Mouse (Mus musculus): ENCODE results near the gene Bach2.

Gene Bach2

GRCm38 (mm10) chr4:32569995-32570938 is 331.7 kb downstream of the Bach2 start:
- DNase-seq (ENCODE audit: low spot score): no peak

GRCm38 (mm10) chr4:32570939-32571317 is 332.3 kb downstream of the Bach2 start:
- DNase-seq (ENCODE audit: low spot score): no peak

GRCm38 (mm10) chr4:32571441-32571840 is 332.8 kb downstream of the Bach2 start:
- DNase-seq (ENCODE audit: low spot score): no peak

GRCm38 (mm10) chr4:32572118-32572517 is 333.5 kb downstream of the Bach2 start:
- DNase-seq (ENCODE audit: low spot score): peak; percentile 15

- no peak for DNase-seq (ENCODE audit: low spot score)
These were observed 335.0 kb downstream of the Bach2 start for GRCm38 (mm10) chr4:32573586-32573985.

GRCm38 (mm10) chr4:32574604-32575003 is 336.0 kb downstream of the Bach2 start:
- no peak for DNase-seq (ENCODE audit: low spot score)

GRCm38 (mm10) chr4:32575165-32575564 is 336.6 kb downstream of the Bach2 start:
- no peak for DNase-seq (ENCODE audit: low spot score)

- DNase-seq (ENCODE audit: low spot score): no peak
These were observed 341.2 kb downstream of the Bach2 start for GRCm38 (mm10) chr4:32579850-32580249.

GRCm38 (mm10) chr4:32584181-32584580 is 345.6 kb downstream of the Bach2 start:
- no peak for DNase-seq (ENCODE audit: low spot score)

GRCm38 (mm10) chr4:32586596-32586995 is 348.0 kb downstream of the Bach2 start:
- peak; percentile 56 for DNase-seq (ENCODE audit: low spot score)

GRCm38 (mm10) chr4:32587543-32587942 is 348.9 kb downstream of the Bach2 start:
- no peak for DNase-seq (ENCODE audit: low spot score)

- DNase-seq (ENCODE audit: low spot score): no peak
These were observed 349.6 kb downstream of the Bach2 start for GRCm38 (mm10) chr4:32588237-32588636.

- DNase-seq (ENCODE audit: low spot score): peak; percentile 37
These were observed 362.5 kb downstream of the Bach2 start for GRCm38 (mm10) chr4:32601135-32601534.

- no peak for DNase-seq (ENCODE audit: low spot score)
These were observed 364.1 kb downstream of the Bach2 start, which contains the start of gene Gja10 for GRCm38 (mm10) chr4:32602660-32603059. Gene Gja10, minus strand, starts transcription at chr4:32602760.

GRCm38 (mm10) chr4:32615034-32615881 is 376.7 kb downstream of the Bach2 start, which contains the start of gene Casp8ap2:
Gene Casp8ap2, plus strand, starts transcription at chr4:32615451.
- peak; percentile 99 for DNase-seq (ENCODE audit: low spot score)

GRCm38 (mm10) chr4:32621637-32622036 is 383.0 kb downstream of the Bach2 start:
- DNase-seq (ENCODE audit: low spot score): no peak

Measured in c-Kit-positive CD71-positive TER-119-positive erythroid progenitor cells, embryonic 14.5 days (primary cell).